Mouse (Mus musculus): ENCODE results near the gene Tcf7.

The Tcf7 gene

DNA sequence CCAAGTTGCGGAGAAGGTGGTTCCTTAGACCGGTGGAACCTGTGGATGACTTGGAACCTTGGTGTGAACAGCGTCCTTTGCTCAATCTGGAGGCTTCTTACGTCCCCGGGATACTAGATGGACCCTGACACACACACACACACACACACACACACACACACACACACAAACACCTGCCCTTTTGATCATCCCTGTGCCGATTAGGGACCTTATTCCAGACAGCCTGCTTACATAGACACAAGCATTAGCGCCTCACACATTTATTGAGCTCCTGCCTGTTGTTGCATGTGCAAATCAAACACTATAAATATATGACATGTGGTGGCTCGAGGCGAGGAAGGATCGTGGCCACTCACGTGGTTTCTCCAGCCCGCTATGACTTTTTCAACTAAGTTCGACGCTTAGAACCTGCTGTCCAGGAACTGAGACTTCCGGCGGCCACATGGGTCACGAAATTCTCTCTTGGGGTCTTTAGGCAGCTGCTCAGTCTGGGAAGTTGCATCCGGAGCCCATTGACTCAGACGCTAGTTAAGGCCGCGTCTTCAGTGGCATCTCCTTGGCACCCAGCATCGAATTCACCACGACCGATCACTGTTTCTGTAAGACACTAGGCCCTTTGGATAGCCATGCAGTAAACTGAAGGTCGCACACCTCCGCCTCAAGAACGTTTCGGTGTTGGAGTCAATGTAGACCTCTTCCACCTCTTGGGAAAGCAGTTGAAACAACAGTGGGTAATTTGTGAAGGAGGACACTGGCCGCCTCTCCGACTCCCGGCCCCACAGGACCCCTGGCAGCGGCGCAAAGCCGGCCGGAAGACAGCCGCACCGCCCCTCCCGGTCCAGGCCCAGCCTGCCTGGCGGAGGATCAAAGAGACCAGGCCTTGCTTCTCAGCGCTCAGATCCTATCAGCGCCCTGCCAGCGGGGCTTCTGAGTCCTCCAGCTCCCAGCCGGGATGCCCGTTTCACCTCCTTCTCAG is 1.1 kb upstream of the Tcf7 start:
- DNase-seq (ENCODE audit: low read depth, low spot score), result peak; percentile 74

DNA sequence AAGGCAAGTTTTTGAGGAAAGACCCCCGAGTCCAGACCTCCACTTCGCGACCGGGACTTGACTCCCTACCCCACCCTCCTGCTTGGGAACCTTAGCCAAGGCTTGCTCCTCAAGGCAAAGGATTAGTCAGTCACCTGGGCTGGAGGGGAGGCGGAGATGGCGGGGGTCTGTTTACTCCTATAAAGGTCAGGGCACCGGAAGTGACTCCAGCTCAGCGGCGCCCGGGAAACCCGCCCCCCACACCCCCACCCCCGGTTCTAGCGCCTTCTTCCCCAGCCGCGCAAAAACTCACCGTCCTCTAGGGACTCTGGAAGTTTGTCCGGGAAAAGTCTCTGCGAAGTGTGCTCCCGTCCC is 417 bp downstream of the Tcf7 start:
- DNase-seq (ENCODE audit: low read depth, low spot score), result peak; percentile 78

DNA sequence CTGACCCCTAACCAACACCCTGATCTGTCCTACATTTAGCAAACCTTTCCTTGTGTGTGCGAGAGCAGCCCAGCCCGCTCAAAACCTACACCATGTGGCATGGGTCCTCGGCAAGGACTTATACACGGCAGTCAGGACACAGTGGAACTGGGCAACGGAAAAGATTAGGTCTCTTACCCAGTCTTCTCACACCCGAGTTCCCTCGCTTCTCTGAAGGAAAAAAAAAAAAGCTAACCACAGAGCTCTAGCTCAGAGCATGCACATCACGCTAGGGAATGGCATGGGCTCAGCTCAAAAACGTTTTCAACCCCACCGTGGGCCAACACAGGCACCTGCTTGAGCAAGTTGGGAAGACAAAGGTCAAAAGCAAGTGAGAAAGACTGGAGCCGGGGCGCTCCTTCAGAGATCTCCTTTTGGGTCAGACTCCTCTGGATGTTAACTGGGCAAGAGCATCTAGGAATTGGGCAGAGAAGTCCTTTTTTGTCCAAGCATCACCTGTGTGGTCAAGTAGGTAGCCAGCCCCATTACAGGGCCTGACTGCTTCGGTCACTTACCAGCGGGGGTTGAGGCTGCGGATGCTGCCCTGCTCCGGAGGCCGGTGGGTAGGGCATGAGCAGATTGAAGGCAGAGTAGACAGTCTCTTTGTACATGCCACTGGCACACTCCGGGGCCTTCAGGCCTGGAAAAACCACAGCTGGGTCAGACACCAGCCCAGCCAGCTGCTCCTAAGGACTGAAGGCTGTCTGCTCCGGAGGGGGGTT is 1.1 kb downstream of the Tcf7 start:
- peak; percentile 51 for DNase-seq (ENCODE audit: low read depth, low spot score)

DNA sequence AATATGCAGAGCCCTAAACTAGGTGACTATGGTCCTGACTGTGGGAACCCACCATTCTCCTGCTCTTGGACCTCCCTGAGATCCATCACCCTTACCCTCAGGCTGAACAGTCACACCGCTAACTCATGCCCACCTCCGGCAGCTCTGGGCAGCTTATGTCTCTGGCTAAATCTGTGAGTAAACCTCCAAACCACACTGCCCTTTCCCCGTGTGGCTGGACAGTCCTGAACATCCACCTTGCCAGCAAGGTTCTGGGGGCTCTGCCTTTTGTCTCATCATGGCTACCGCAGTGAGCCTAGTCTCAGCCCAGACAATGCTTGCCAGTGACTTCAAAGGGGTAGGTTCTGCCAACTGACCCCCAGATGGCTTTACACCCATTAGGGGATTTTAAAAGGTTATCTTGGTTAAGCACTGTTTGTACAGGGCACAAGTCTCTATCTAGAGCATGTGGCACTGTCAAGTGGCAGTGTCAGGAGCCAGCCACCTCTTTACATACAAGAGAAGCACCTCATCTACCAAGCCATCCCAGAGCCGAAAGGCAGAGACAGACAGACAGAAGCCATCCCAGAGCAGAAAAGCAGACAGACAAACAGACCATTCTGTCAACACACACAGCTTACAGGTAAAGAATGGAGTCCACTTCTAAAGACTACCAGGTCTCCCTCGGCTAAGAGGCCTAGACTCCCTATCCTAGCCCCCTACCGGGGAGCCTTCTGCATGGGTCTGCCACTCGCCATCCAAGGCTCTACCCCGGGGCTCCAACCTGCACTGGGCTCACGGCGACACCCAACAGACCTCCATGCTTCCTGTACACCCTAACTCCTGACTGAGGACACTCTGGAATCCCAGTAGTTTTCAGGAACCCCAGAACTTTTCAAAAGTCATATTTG is 2.0 kb downstream of the Tcf7 start:
- peak; percentile 51 for DNase-seq (ENCODE audit: low read depth, low spot score)

DNA sequence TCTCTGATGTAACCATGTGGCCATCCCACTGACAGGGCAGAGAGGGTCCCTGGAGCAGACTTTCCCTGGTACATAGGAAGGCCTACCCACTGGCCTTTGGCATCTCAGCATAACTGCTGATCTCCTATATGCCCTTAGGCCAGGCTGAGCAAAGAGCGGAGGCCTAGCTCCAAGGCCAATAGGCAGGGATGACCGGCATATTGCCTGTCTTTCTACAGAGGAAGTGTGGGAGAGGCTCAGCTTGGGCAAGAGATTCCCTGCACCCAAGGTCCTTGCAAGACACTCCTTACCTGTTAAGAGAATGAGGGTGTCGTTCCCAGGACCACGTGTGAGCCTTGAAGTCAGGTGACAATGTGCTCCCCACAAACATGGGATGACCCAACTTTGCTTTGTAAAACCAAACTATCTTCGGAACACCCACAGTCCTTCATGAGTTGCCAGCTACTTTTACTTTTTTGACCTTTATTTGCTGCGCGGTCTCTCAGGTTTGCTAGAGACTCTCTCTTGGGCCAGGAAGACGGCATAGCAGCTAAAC is 3.1 kb downstream of the Tcf7 start:
- peak; percentile 70 for DNase-seq (ENCODE audit: low read depth, low spot score)

DNA sequence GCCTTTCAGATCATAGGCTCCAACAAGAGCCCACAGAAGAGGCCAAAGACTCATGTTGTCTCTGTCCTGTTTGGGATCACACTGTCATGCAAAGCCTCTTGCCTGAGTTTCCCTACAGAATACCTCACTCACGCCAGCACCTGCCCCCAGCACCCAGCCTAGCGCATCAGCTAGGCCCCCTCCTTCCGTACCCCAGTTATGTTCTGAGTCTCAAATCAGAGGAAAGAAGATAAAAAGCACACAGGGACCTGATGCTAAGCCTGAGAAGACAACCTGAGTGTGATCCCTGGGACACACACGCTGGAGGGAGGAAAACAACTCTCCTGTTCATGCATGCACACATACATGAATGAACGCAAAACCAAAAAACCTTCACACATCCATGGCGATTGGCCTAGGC is 3.8 kb downstream of the Tcf7 start:
- peak; percentile 45 for DNase-seq (ENCODE audit: low read depth, low spot score)

DNA sequence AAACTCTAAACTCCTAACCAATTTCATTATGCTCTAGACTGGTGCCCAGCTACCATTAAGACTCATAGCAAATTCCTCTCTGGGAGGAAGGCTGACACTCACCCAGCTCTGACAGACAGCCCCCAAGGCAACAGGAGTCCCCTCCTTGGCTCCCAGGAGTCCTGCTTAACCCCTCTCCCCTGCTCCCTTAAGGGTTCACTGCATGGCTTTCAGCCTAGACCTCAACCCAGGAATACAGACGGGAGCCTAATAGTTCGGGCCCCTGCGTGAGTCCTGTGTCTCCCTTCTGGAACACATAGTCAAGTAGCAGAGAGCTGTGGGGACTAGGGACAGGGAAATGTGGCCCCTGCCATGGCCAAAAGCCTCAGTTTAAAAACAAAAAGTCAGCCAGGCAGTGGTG is 4.7 kb downstream of the Tcf7 start:
- DNase-seq (ENCODE audit: low read depth, low spot score), result no peak

DNA sequence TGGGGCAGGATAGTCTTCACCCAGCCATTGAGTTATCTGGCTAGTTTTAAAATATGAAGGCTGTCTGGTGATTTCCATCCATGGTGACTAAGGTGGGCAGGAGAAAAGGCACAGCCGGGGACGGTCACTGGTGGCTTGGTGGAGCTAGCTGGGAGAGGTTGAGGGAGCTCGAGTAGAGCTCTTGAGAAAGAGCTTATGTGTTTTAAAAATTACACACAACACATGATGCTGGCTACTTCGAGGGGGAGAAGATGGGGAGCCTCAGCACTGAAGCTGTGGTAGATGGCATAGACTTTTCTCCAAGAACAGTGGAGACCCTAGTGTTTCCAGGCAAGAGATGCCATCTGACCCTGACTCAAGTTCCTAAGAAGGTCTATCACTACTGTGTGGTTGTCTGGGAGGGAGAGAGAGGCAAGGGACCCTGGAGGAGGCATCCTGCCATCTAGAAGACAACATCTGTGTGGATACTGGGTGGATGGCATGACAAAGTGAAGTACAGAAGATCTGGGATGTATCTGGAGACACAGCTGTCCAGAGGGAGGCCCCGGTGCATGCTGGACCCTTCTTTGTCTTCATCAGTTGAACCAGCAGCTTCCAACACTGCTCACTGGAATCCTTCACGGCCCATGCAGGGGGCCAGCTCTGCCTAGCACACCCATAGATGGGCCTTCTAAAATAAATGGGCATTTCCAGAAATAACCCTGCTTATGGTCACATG is 5.2 kb downstream of the Tcf7 start:
- peak; percentile 23 for DNase-seq (ENCODE audit: low read depth, low spot score)

DNA sequence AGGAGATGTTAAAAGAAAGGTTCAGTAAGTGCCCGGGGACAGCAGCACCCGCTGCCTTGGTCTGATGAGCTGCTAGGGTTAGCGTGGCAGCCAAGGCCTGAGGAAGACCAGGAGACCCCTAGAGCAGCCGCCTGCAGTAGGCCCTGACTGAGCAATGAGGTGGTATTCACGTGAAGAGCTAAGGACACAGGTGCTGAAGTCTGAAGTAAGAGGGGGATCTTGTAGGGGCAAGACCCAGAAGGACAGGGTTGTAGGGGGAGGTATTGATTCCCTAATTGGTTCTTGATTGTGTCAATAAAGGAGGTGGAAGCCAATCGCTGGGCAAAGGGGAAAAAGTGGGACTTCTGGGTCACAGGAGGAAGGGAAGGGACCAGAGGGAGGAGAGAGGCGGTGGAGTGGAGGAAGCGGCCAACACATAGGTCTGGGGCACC is 5.8 kb downstream of the Tcf7 start:
- no peak for DNase-seq (ENCODE audit: low read depth, low spot score)

DNA sequence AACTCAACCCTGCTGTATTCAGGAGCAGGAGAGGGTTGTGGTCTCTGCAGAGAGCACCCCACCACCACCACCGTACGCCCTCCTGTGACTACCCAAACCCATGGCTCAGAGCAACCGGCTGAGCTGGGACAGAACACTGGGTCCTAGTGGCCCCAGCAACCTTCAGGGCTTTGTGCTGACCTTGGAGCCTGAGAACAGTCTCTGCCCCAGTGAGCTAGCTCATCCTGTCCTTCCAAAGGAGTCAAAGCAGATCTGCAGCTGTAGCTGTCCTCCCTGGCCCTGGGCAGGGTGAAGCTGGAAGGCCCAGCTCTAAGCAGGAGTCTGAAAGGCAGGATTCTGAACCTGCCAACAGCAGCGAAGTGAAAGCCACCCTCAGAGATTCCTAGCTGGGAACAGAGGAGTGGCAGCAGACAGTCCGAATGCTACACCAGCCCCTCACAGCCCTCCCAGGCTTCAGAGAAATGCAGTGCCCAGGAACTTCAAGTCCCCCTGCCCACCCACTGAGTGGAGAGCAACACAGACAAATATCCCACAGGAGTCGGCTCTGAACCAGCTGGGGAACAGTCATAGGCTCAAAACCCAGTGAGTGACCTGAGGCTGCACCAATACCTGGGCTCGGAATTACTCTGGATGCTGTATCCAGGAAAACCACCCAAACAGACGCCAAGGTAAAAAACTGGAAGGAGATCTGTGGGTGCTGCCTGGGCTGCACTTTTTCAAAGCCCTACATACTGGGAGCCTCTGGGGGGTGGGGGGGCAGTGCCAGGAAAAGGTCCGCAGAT is 6.8 kb downstream of the Tcf7 start:
- no peak for DNase-seq (ENCODE audit: low read depth, low spot score)

DNA sequence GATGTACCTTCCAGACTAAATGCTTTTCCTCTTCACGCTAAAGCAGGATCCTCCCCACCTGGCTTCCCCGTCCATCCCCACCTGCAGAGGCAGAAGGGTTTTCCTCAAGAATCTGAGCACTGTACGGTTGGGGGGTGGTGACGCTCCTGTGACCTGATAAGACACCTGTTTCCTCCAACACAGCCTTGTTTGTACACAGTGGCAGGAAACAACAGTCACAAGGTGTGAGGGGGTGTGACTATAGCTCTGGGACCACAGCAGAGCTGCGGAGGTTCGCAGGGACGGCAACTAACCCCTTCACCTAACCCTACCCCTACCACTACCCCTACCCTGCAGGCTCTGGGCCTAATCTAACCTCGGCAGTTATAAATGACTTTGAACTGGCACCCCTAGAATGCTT is 7.4 kb downstream of the Tcf7 start:
- DNase-seq (ENCODE audit: low read depth, low spot score), result peak; percentile 90

DNA sequence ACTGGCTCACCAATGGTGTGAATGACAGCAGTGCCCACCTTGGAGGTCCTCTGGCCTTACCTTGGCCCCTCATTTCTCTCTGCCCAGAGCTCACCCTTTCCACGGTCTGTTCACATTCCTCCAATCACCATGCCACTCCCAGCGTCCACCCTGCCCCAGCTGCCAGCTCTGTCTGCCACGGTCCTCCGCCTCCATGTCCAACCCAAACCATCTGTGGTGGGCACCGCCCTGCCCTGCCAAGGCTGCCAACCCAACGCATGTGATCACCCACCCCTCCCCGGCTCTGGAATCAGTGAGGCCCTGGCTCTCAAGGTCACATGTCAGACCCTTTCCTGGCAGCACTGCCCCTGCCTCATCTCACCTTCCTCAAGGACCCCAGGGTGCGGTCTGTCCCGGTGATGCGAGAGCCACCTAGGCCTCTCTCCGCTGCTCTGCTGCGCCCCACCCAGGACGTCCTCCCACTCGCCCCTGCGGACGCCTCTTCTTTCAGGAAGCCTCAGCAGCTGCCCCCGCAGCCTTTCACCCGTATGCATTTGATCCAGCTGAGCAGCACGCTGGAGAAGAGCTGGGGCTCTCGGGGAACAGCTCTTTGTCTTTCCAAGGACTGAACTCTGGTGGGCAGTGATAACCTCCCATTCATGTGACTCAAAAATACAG is 8.2 kb downstream of the Tcf7 start:
- peak; percentile 80 for DNase-seq (ENCODE audit: low read depth, low spot score)

DNA sequence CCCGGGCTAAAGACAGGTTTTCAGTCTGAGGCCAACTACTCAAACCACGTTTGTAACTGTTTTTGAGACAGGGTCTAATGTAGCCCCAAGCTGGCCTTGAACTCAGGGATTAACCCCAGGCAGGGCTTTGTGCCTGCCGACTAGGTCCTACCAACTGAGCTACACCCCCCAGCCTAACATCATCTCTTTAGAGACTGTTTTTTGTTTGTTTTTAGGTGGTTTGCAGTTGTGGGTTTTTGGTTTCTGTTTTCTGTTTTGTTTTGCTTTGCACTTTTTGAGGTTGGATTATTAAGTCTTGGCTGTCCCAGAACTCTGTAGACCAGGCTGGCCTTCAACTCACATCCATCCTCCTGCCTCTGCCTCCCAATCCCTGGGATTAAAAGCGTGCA is 8.9 kb downstream of the Tcf7 start:
- peak; percentile 76 for DNase-seq (ENCODE audit: low read depth, low spot score)

DNA sequence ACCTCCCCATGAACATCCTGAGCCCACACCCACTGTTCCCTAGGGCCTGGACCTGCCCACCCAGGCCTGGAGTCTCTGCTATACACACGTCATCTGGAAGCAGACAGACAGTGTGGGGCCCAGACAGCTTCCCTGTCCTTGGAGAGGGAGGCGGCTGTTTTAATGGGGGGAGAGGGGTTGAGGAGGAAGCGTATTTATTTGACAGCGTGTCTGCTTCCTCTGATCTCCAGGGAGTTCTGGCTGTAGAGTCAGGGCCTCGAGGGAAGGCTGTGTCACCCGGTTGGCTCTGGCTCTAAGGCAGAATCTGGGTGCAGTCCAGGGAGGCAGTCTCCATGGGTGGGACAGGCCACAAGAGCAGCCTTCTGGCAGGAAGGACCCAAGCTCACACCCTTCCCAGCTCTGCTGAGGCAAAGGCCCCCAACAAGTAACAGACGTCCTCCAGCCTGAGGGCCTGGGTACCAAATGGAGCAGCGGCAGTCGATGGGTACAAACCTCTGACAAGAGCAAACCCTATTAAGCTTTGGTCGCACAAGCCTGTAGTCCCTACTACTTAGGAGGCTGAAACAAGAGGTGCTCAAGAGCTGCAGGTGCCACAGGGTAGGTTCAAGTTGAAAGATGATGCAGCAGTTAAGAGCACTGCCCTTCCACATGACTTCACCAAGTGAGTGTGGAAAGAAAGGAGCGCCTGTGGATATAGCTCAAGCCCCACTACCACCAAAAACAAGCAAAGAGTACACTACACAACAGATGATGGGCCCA is 9.5 kb downstream of the Tcf7 start:
- peak; percentile 57 for DNase-seq (ENCODE audit: low read depth, low spot score)

DNA sequence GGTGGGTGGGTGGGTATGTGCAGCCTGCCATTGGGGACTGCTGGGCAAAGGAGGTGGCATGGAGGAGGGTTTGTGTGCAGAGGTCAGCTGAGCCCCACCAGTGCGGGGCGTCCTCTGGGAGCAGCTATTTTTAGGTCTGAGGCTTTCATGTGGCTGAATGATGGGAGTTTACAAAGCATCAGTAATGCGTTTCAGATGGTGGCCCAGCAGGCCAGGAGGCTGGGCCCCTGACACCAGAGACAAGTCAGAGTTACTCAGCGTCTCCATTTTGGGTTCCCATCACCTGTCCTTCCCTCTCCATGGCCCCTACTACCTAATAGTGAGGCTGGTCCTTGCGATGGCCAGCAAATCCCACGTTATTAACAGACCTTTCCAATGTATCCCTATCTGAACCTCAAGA is 10.2 kb downstream of the Tcf7 start:
- DNase-seq (ENCODE audit: low read depth, low spot score), result peak; percentile 48

DNA sequence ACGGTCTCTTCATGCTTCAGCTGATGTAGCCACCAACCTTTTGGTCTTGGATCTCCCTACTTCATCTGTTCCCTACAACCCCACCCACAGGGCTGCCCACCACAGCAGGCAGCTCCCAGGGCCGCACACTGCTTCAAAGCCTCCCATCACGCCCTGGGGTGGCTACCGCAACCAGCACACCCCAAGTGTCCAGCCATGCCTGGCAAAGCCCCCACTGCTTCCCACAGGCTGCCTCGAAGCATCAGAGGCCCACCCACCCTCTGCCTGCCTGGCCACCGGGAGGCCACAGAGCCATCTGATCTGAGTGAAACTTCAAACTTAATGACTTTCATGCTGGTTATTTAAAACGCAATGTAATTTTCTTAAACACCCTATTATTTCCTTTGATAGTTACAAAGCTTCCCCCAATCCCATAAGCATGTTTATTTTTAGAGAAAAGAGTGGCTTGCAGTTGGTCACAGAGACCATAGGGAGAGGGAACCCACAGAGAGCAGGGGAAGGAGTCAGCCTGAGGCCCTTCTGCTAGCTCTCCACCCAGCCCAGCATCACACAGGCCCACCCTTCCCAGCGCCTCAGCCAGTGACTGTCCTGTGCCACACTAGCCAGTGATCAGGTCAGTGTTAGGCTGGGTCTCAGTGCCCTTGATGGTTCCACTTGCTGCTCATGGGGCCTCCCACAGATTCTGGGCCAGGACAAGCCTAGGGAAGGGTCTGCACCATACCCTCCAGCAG is 10.9 kb downstream of the Tcf7 start:
- peak; percentile 25 for DNase-seq (ENCODE audit: low read depth, low spot score)

DNA sequence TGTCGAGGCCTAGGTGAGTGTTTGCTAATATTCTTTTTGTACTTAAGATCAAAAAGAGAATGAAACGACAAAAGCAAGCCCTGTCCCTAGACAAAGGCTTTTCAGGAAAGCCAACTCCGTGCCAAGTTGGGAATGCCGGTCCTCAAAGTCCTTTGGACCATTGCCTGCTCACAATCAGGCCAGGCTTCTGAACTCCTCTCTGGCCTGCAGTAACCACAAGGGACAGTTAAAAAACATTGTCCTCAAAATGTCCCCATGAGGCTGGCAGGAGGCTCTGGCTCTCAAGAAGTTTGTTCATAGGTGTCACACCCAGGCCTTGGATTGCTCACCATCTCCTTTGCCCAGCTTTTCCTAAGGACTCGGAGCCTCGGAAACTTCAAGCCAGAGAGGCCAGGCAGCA is 13.0 kb downstream of the Tcf7 start:
- DNase-seq (ENCODE audit: low read depth, low spot score), result no peak

Measured in CD4-positive helper T cell, adult 2 months (primary cell).